Mouse (Mus musculus) ovary, postnatal 14 days (tissue): ENCODE results near the gene Brd3.

ENCODE experiments used
- DNase-seq: peaks from one replicate; pipeline ENCODE4 v3.0.0; 2022; ENCODE audit warnings: low spot score

Brd3 gene

DNA sequence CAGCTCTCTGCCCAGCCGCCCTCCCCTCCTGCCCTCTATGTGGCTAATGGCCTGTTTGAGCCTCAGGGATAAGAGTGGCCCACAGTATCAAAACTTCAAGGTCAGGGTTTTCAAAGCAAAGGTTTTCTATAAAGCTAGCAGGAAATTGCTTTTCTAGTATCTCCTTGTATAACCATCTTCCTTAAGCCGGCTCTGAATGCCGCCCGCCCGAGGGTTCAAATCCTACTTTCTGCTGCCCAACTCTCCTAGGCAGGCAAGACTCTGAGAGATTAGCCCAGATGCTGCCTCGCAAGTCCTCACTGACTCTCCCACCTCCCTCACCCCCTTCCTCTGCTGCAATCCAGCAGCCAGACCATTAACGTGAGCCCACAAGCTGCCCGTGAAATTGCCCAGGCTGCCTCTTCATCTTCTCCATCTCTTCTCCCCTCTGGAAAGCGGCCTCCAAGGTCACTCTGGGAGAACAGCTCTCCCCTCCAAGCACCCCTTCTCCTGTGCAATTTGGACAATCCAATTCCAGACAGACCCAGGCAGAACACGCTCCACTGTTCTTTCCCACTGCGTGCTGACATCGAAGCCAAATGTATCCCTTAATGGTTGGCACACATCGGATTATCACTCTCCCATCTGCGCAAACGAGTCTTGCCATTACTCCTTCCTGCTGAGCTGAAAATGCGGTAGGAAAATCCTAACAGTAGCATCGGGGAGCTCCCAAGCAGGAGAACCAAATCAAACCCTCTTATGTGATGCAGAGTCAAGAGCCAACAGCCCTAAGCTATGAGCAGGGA, 110.6 kb downstream of the Brd3 start:
- no peak for DNase-seq
